Mouse (Mus musculus) gonadal fat pad, adult 2 months (tissue): ENCODE data around the gene Stac. TPM values are rescaled to one million over a fixed set of nuclear protein-coding genes. Genes with fewer than 3 reads are reported as not detected.
A peak's percentile ranks its signal among the peaks of the same experiment; 100 is the strongest.

ENCODE experiments used
- DNase-seq: peaks from one replicate; pipeline ENCODE4 v3.0.0-alpha.2; 2012; ENCODE audit warnings: low read depth
- polyA plus RNA-seq: library from polyadenylated mRNA; depleted of rRNA; stranded (reverse); fragments of >200 nt; gene quantifications from 2 replicates; pipeline ENCODE4 v1.2.3, GENCODE M21; 2012; rRNA removed

Gene Stac
- polyA plus RNA-seq, result 1.2 and 3.2 TPM in 2 replicates

GRCm38 (mm10) chr9:111689680-111690483 is at the start of gene Stac:
Stac (minus strand) TSS chr9:111690348.
- no peak for DNase-seq

- DNase-seq, result no peak
Observed at GRCm38 (mm10) chr9:111739431-111740245, 49.5 kb upstream of the Stac start.

DNA sequence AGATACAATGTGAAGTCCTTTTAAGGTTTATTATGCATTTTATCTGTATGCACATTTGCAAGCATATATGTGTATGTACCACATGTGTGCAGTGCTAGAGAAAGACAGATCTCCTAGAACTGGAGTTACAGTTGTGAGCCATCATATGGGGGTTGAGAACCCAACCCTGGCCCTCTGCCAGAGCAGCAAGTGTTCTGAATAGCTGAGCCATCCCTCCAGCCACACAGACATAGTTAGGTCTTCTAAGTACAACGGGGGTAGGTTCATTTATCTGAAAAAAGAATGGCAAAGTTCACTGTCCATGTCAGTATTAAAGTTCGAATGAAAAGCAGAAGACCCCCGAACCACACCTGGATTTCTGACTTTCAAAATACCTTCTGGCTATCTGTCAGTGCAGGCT is 48.9 kb upstream of the Stac start:
- DNase-seq, result no peak

DNA sequence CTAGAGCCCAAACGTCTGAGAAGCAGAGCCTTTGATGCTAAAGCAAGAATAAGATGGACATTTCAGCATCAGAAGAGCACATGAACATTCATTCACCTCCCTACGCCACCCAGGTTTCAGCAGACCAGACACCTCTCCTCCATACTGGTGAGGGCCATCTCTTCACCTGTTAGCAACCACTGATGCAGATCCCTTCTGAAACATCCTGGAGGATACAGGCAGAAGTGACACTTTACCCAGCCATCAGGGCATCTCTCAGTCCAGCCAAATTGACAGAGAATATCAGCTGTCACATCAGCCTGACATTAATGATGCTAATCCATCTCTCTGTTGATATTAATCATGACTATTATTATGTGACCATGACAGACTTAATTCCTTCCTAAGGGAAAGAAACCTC is 47.6 kb upstream of the Stac start:
- DNase-seq, result no peak

- DNase-seq, result no peak
Observed at GRCm38 (mm10) chr9:111735931-111736330, 45.8 kb upstream of the Stac start.

- DNase-seq, result peak; percentile 55
Observed at GRCm38 (mm10) chr9:111731939-111732670, 42.0 kb upstream of the Stac start.

DNA sequence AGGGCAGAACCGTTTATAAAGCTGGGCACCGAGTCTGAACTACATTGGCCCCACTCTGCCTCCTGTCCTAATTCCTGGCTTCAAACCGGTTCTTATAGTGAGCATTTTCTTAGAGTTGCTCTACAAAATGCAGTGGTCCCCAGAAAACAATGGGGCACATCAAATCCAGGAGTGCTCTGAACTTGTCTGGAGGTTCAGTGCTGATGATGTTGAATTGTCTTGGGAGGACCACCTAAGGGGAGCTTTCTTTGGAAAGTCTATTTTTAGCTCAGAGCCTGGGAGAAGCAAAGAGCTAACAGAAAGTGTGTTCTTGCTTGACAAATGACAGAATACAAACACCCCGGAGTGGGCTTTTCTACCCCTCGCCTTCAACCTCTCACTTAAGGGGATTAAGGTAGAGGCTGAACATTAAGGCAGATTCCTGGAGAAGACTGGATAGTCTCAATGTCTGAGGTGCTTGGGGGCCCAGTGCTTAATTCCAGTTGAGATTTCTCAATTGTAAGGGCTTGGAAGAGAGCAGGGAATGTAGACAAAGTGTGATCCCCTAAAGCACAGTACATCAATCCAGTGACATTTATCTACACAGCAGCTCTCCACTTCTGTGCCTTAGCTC is 34.9 kb upstream of the Stac start:
- DNase-seq, result no peak

DNA sequence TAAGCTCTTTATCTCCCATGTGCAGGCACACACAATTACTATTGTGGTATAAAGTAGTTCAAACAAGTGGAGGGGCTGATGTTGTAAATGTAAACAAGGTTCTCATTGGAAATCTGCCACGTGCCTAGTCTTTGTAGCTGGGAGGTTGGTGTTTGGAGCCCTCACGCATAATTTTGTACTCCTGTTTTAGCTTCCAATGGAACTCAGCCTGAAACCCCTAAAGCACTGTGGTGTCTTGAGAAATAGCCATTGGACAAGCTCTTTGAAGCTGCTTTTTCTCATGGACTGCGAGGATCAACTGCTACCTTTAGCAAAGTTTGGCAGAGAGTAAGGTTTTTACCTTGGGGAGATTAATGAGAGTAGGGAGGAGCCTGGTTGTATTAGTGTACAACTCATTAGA is 24.3 kb upstream of the Stac start:
- DNase-seq, result peak; percentile 55

DNA sequence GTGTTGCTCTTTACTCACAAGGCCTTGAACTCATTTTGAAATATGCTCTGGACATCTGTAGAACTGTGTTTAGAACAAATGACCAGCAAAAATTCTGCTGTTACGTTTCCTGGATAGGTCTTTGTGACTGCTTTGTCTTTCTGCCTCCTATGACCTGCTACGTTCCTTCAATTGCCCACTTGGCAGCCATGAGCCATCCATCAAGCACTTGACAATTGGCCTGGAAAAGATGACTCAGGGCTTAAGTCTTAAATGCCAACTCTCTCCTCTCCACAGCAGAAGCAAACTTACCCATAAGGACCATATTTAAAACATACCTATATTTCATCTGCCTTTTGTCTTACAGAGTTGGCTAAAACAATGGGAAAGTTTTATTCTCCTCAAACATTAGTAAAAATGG is 10.0 kb upstream of the Stac start:
- DNase-seq, result no peak

DNA sequence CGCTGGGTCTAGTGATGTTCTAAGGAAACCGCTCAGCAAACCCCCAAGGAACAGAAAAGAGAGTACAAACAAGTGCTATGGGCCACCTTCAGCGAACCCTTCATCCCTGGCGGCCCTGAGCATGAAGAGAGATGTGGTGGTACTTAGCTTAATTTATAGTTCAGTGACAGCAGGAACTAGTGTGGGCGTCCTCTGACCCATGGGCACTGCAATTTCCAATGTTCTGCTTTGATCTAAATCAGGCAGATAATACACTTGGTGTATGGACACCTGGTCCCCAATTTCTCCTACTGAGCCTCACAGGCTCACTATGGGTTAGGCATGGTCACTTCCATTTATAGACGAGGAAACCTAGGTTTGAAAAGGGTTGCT is 322 bp upstream of the Stac start:
- DNase-seq, result no peak

DNA sequence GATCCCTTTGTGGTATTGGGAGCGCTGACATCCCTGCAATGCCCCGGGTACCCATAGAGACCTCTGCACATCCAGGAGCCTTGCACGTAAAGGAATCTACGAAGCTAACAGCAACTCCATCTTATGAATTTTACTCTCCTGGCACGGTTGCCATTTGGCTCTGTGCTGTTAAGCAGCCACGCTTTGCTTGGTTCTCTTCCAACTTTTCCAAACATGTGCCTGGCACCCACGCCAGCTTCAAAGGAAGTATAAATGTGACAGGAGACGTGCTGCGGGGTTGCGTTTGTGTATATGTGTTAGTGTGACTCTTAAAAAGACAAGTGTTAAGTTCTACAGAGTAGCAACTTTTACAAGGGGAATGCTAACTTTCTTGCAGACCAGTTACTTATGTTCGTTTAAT is 1.0 kb downstream of the Stac start:
- DNase-seq, result peak; percentile 37

DNA sequence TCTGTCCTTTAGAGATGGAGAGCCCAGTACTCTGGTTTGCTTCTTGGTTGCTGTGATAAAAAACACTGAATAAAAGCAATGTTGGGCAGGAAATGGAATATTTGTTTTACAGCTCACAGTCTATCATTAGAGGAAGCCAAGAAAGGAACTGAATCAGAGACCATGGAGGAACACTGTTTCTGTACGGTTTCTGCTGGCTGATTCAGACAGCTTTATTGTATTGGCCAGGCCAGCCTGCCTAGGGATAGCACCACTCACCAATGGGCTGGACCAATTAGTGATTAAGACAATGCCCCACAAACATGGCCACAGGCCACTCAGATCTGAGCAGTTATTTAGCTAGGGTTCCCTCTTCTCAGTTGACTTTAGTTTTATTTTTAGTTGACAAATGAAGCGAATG is 6.0 kb downstream of the Stac start:
- DNase-seq, result no peak

GRCm38 (mm10) chr9:111679516-111679915 is 10.6 kb downstream of the Stac start:
- DNase-seq, result no peak

- no peak for DNase-seq
Observed at GRCm38 (mm10) chr9:111669816-111670215, 20.3 kb downstream of the Stac start.

DNA sequence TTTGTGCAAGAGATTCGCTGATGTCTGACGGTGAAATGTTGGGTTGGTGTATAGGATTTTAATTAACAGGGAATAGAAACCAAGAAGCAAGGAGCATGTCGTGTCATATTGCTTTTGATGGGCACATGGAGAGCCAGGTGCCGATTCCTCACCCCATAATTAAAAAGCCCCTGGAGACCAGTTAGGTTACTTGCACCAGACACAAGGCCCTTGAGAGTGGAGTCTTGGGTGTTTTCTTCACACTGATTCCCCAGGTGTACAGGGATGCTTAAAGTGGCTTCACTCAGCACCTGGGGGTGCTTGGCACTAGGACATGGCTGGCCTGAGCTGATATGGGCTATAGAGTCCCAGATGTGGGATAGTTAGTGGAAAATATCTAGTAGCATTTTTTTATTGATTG is 35.1 kb downstream of the Stac start:
- DNase-seq, result no peak

DNA sequence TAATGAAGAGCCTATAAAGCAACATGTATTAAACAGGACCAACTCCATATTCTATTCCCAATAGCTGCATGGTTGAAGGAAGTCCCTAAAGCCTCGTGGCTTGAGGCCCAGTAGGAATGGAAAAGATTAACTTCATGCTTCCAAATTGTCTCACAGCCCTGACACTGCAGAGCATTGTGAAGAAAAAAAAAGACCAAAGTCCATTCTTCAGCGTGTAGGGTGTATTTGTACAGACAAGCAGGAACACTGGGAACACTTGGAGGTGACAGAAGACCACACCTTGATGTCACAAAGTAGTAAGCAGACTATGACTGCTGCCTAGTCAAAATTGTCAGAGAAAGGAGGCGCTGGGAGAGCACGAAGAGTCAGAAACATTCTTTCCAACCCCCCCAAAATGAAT is 45.9 kb downstream of the Stac start:
- no peak for DNase-seq

DNA sequence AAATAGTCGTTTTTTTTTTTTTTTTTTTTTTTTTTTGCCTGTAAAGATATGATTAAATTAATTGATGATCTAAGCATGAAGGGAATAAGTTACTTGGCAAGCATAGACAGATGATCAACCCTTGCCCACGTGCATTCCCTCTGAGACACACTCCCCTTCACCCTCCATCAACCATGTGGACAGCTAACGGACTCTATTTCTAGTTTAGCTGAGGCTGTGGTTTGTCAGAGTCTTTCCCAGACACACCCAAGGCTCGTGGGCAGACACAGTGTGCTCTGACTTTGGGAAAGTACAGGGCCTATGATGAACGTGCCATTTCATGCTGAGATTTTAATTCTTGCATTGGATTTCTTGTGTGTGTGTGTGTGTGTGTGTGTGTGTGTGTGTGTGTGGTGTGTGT is 46.8 kb downstream of the Stac start:
- DNase-seq, result no peak

DNA sequence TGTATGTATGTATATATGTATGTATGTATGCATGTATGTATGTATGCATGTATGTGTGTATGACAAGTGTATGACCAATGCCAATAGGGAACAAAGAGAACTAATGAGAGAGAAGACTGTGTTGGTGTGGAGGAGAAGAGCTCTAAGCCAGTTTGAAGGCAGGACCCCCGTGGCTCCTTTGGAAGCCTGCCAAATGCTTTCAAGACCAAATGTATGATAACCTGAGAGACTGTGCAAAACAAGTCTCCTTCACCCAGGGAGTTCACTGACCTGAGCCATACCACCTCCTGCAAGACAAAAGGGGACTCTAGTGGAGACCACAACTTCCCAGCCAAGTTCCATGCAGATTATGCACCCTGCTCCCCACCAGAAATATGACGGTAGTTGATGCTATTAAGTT is 52.5 kb downstream of the Stac start:
- DNase-seq, result no peak

- no peak for DNase-seq
Observed at GRCm38 (mm10) chr9:111632833-111633232, 57.3 kb downstream of the Stac start.

DNA sequence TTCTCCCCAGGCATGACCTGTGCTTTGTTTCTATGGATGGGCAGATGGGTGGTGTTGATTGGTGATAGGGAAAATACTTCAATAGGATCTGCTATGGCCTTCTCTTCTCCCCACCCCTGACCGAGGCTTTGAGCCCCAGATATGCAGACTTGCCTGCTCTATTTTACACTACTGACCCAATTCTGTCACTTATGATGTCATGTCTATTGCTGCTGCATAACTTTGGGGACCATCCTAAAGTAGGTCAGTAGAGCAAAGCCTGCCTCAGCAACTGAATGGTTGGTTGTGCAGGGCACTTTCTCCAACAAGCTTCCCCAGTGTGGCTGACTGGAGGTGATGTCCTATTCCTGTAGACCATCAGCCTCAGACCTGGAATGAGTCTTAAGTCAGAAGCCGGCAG is 69.0 kb downstream of the Stac start:
- no peak for DNase-seq

GRCm38 (mm10) chr9:111611341-111611740 is 78.8 kb downstream of the Stac start:
- no peak for DNase-seq

DNA sequence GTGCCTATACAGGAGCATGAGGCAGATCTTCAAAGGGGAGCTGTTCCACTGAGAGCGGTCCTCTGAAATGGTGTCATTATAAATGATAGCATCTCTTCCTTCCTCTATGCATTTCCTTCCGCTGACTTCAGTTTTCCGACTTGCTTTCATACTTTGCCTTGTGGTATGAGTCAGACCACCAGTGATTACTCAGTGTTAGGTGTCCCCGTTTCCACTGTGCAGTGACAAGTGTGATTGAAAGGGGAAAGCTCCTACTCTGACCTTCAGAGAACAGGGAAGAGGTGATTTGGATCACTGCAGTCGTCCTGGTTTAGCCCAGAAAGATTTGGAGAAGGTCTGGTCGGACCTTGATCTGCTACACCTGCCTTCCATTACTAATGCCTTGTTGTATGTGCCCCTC is 81.4 kb downstream of the Stac start:
- no peak for DNase-seq
